Mouse (Mus musculus) erythroblast, embryonic 14.5 days (primary cell): ENCODE data around the gene Lypla2. TPM values are rescaled to one million over a fixed set of nuclear protein-coding genes. Genes with fewer than 3 reads are reported as not detected.

Source experiments
- H3K27me3 ChIP-seq: 2 replicates; pipeline ENCODE4 v1.6.1; 2012; ENCODE audit warnings: inconsistent platforms; ENCODE audit not compliant: control insufficient read depth
- H3K36me3 ChIP-seq: 2 replicates; pipeline ENCODE4 v1.6.1; 2012; ENCODE audit warnings: mild to moderate bottlenecking, inconsistent platforms; ENCODE audit not compliant: control insufficient read depth
- H3K4me1 ChIP-seq: 2 replicates; pipeline ENCODE4 v1.6.1; 2012; ENCODE audit warnings: inconsistent platforms; ENCODE audit not compliant: control insufficient read depth
- H3K4me3 ChIP-seq: replicated peaks from 2 replicates; pipeline ENCODE3; 2012; ENCODE audit warnings: moderate library complexity, mild to moderate bottlenecking, inconsistent platforms
- H3K9me3 ChIP-seq: 2 replicates; pipeline ENCODE4 v1.6.1; 2012; ENCODE audit warnings: low read length, inconsistent platforms, mixed read lengths; ENCODE audit not compliant: control insufficient read depth
- GATA1 ChIP-seq: IDR thresholded peaks from 2 replicates; pipeline ENCODE4 v1.6.1; 2012; ENCODE audit warnings: low read length, inconsistent platforms, mixed read lengths
- TAL1 ChIP-seq: IDR thresholded peaks from 3 replicates; pipeline ENCODE4 v1.6.1; 2012; ENCODE audit warnings: low read length, inconsistent platforms, mixed read lengths
- polyA plus RNA-seq: library from polyadenylated mRNA; stranded (reverse); fragments of >175 nt; gene quantifications from 2 replicates; pipeline ENCODE4 v1.2.3, GENCODE M21; 2012

Gene Lypla2
- polyA plus RNA-seq, result 13.4 and 14.0 TPM in 2 replicates

DNA sequence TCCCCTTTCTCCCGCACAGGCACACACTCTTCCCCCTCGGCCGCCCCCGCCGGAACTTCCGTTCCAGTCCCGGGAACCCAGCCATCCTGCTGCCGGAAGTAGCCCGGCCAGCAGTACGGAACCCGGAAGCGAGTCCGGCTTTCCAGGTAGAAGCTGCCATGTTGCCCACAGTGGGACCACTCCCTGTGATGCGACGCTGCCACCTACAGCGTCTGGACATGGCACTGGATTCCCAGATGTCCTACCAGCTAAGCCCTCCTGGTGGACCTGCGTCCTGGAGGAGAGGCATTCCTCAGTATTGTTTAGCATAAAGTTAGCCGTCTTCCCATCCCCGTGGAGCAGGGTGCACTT, at the start of gene Lypla2:
Gene Lypla2, minus strand, starts transcription at position 71 of the 351 bp plus-strand sequence.
- TF ChIP-seq GATA1 (no peak), TAL1 (no peak)
- Histone ChIP-seq H3K36me3 (peaks cover 80% of the 10 kb centered on the region), H3K9me3 (no peaks in the 10 kb centered on the region), H3K4me3 (peak within 1 kb of the TSS; percentile 80), H3K27me3 (no peaks in the 10 kb centered on the region), H3K4me1 (peaks cover 37% of the 10 kb centered on the region)

DNA sequence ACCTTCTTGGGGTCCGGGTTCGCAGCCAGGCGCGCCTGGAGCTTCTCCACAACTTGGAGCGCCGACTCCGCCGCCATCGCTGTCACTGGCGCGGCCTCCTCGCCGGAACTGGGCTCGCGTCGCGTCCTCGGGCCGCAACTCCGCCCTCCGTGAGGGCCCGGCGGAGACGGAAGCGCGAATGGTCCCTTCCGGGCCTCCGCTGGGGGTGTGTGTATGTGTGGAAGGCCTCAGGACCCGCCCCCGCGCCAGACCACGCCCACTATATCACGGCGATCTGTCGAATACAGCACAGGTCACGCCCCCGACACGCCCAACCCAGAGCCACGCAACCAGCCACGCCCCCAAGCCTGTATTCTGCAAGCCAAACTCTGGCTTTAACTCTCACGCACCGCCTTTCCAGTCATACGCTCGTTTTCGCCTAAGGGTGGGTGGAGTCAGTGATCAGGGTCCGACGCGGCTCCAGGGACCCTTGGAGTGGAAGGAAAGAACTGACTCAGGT, 49.2 kb upstream of the Lypla2 start, which contains the start of gene Eloa:
Gene Eloa, minus strand, starts transcription at position 215 of the 499 bp plus-strand sequence.
- H3K27me3 ChIP-seq, result no peaks in the 10 kb centered on the region
- H3K4me1 ChIP-seq, result peaks cover 37% of the 10 kb centered on the region
- H3K9me3 ChIP-seq, result no peaks in the 10 kb centered on the region
- peak; percentile 90 for TF ChIP-seq GATA1
- TF ChIP-seq TAL1, result no peak
- H3K4me3 ChIP-seq, result peak within 1 kb of the TSS; percentile 100
- H3K36me3 ChIP-seq, result peaks cover 27% of the 10 kb centered on the region

DNA sequence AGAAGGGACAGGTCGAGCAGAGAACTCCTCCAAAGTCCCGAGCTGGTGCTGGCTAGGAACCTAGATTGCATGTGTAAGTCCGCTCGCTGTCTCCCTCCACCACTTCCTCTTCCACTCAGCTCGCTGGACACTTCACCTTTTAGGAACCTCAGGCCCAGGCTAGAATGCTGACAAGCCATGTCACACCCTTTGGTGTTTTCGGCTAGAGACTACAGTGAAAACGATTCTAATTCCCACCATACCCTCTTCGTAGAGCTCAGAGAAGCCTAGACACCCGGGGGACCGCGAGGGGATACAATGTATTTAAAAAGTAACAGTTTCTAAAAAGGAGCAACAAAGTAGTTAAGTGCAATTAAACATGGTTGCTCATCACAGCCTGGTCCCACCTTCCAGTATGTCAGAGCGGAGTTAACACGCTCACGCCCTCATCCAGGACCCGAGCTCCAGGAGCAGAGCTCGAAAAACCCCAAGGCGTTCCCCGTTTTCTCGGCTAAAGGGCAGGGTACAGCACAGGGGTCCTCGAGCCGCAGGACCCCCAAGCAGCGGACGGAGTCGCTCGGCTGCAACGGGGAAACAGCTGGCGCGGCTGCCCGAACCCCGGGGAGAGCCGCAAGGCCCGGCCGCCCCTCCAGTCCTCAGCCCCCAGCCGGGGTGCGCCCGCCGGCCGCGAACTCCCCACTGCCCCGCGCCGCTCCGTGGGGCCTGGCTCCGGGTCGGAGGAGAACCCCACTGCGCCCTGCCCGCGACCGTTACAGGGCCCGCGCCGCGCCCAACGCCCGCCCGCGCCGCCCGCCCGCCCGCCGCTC, 48.5 kb upstream of the Lypla2 start:
- Histone ChIP-seq H3K4me1 (peaks cover 43% of the 10 kb centered on the region), H3K4me3 (peak overlapping the region; percentile 100), H3K36me3 (peaks cover 33% of the 10 kb centered on the region), H3K27me3 (no peaks in the 10 kb centered on the region), H3K9me3 (no peaks in the 10 kb centered on the region)
- no peak for TF ChIP-seq TAL1
- TF ChIP-seq GATA1, result no peak

DNA sequence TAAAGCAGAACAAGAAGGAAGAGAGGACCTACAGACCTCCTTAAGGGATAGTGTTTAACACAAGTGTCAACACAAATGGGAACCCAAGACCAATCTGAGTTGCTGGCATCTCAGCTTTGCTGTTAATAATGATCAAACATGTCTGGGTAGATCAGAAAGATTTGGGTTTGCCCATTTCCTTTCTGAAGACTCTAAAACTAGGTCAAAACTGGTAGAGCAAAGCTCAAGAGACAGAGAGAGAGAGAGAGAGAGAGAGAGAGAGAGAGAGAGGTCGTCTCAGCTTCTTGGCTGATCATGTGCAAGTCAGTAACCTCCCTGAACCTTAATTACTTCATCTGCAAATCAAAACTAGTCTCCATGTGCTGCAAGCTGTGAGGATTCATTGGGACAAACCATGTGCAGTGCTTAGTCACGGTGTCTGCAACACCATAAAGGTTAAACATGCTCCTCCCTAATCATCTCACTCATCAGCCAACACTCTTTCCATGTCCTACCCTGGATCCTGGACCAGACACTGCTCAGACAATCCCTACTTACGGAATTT, 43.7 kb upstream of the Lypla2 start:
- Histone ChIP-seq H3K4me1 (peaks cover 43% of the 10 kb centered on the region), H3K9me3 (no peaks in the 10 kb centered on the region), H3K36me3 (peaks cover 78% of the 10 kb centered on the region), H3K4me3 (no peak overlapping the region), H3K27me3 (no peaks in the 10 kb centered on the region)
- TF ChIP-seq TAL1 (no peak), GATA1 (no peak)

DNA sequence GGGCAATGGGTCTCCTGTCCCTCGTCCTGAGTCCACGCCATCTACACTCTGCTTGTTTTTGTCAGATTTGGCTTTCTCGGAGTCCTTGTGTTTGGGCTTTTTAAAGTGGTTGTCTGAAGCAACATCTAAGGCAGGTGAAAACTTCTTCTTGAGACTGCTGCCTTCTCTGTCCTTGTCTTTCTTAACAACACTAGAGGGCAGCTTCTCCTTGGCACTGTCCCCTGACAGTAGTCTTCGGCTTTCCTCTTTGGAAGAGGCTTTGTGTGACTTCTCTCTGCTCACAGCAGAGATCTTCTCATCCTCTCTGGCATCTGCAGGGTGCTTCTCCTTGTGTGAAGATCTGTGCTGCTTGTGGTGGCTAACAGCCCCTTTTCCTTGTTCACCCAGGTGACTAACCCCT, 38.2 kb upstream of the Lypla2 start:
- no peaks in the 10 kb centered on the region for H3K27me3 ChIP-seq
- no peak overlapping the region for H3K4me3 ChIP-seq
- no peaks in the 10 kb centered on the region for H3K9me3 ChIP-seq
- no peak for TF ChIP-seq TAL1
- no peak for TF ChIP-seq GATA1
- H3K4me1 ChIP-seq, result peaks cover 8% of the 10 kb centered on the region
- peaks cover 95% of the 10 kb centered on the region for H3K36me3 ChIP-seq

DNA sequence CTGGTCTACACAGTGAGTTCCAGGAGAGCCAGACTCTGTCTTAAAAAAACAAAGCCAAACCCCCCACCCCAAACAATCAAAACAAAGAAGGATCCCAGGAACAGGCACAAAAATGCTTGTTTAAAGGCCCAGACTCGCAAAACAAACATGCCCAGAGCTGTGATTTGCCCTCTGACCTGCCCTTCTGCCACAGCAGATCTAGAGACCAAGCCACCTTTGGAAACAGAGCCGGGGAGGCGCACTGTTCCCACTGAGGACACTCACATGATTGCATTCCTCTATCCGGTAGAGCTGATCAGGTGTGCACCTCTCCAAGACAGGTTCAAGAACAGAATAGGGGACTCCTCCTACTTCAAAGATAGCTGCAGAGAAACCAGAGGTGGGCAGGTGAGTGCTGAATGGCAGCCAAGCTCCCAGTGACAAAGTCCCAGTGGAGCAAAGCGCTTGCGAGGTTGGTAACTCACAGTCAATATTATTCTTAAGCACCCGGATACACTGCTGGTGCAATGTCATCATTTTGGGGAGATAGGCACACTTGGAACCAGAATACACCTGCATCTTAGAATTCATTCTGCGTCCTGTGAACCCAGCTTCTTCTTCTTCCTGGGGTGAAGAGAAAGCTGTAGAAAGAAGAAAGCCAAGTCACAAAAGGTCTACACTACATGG, 36.5 kb upstream of the Lypla2 start:
- no peak for TF ChIP-seq GATA1
- no peak for TF ChIP-seq TAL1
- H3K36me3 ChIP-seq, result peaks cover 95% of the 10 kb centered on the region

DNA sequence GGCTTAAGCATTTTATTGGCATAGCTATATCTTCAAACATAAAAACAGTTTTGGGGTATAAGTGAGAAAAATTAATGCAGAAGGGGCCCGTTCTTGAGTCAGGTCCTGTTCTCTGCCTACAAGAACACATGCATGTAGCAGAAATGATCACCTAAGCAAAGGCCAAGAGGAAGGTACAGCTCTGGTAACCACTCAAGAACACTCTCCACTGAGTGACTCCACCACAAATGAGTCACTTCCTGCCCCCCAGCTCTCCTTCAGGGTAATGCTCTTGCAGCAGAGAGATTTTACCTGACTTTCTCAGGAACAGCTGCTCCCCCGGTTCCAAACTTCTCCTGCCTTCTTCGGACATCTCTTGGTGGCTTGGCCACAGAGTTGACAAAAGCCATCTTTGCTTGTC, 34.4 kb upstream of the Lypla2 start:
- Histone ChIP-seq H3K4me1 (peaks cover 4% of the 10 kb centered on the region), H3K9me3 (no peaks in the 10 kb centered on the region), H3K36me3 (peaks cover 96% of the 10 kb centered on the region), H3K4me3 (no peak overlapping the region), H3K27me3 (no peaks in the 10 kb centered on the region)
- TF ChIP-seq GATA1, result no peak

More for the DNA sequence above, 36.5 kb upstream of the Lypla2 start:
- Histone ChIP-seq H3K4me1 (peaks cover 4% of the 10 kb centered on the region), H3K4me3 (no peak overlapping the region), H3K9me3 (no peaks in the 10 kb centered on the region), H3K27me3 (no peaks in the 10 kb centered on the region)

DNA sequence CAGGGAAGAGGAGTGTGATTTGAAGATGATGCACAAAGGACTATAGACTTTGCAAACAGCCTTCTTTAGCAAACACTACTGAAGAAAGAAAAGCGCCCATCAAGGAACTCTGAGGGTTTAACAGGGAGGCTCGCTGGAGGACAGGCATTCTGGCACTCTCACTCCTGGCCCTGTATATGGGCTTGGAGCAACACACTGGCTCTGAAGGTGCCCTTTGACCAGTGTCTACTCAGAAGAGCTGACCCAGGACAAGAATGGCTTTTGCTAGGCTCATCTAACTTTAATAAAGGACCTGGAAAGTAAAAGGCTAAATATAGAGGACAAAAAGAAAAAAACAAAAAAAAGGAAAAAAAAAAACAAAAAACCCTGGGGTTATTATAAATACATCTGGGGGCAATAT, 32.5 kb upstream of the Lypla2 start:
- Histone ChIP-seq H3K27me3 (no peaks in the 10 kb centered on the region), H3K4me1 (no peaks in the 10 kb centered on the region), H3K9me3 (no peaks in the 10 kb centered on the region), H3K4me3 (no peak overlapping the region), H3K36me3 (peaks cover 84% of the 10 kb centered on the region)
- TF ChIP-seq GATA1, result no peak
- no peak for TF ChIP-seq TAL1

DNA sequence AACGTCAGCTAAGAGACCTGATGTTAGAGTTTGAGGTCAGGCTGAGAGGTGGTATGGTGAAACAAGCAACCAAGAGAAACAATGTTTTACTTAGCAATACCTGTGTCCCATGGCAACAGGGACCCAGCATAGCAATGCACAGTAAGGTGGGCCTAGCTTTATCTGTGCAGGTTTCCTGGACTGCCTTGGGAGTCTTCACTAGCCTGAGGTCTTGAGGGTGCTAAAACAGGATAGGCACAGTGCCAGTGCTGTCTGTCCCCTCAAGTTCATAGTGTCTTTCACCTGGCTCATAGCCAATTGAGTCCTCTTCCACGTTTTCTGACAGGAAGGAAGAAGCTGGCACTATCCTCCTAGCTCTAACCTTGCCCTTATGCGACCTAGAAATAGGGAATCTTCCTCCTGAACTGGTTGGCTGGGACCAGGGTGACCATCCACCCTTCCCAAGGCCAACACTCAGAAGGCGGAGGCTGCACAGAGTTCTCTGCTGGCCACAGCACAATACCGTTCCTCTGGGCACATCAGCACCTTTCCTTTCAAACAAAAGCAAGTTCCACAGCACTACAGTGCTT, 31.8 kb upstream of the Lypla2 start:
- Histone ChIP-seq H3K4me1 (no peaks in the 10 kb centered on the region), H3K36me3 (peaks cover 77% of the 10 kb centered on the region), H3K9me3 (no peaks in the 10 kb centered on the region), H3K27me3 (no peaks in the 10 kb centered on the region), H3K4me3 (no peak overlapping the region)
- TF ChIP-seq TAL1, result no peak
- TF ChIP-seq GATA1, result no peak
